Mouse (Mus musculus) neural tube, embryonic 14.5 days (tissue): ENCODE results near the gene Slc7a8. TPM values are rescaled to one million over a fixed set of nuclear protein-coding genes. Genes with fewer than 3 reads are reported as not detected.
"Not testable (repeated sequence)": the region's sequence is repeated elsewhere in the genome, so short reads cannot be mapped to it uniquely, and the experiment has no call there.

Source experiments
- ATAC-seq: fragments of 200-750 bp; cut with Nextera tagmentation; 2 replicates; pipeline ENCODE4 v1.8.0; 2017; ENCODE audit warnings: low read depth, mild to moderate bottlenecking, moderate TSS enrichment, moderate library complexity
- H3K27ac ChIP-seq: fragments of 300-500 bp; sonication (generic); 2 replicates; pipeline ENCODE4 v1.5.1; 2014; ENCODE audit warnings: low read depth, mild to moderate bottlenecking, control low read depth, low read length, moderate library complexity, mixed read lengths
- H3K27me3 ChIP-seq: fragments of 300-500 bp; sonication (generic); 2 replicates; pipeline ENCODE4 v1.6.1; 2014; ENCODE audit warnings: low read length; ENCODE audit not compliant: control insufficient read depth, insufficient read depth
- H3K36me3 ChIP-seq: fragments of 300-500 bp; sonication (generic); 2 replicates; pipeline ENCODE4 v1.6.1; 2014; ENCODE audit warnings: low read length, mixed read lengths; ENCODE audit not compliant: control insufficient read depth, insufficient read depth
- H3K4me1 ChIP-seq: fragments of 300-500 bp; sonication (generic); 2 replicates; pipeline ENCODE4 v1.6.1; 2014; ENCODE audit warnings: low read length; ENCODE audit not compliant: control insufficient read depth, insufficient read depth
- H3K4me2 ChIP-seq: fragments of 300-500 bp; sonication (generic); 2 replicates; pipeline ENCODE4 v1.6.1; 2014; ENCODE audit warnings: mild to moderate bottlenecking, low read depth, low read length, control low read depth
- H3K4me3 ChIP-seq: fragments of 300-500 bp; sonication (generic); 2 replicates; pipeline ENCODE4 v1.5.1; 2014; ENCODE audit warnings: low read depth, low read length, control low read depth, mixed read lengths
- H3K9ac ChIP-seq: fragments of 300-500 bp; sonication (generic); replicated peaks from 2 replicates; pipeline ENCODE4 v1.6.1; 2014; ENCODE audit warnings: low read depth, mild to moderate bottlenecking, control low read depth, low read length, mixed read lengths
- H3K9me3 ChIP-seq: fragments of 300-500 bp; sonication (generic); 2 replicates; pipeline ENCODE4 v1.6.1; 2016; ENCODE audit warnings: low read length; ENCODE audit not compliant: control insufficient read depth
- WGBS: fragments of 180-500 bp; shearing (Covaris S2); extraction: QIAGEN DNeasy Blood & Tissue Kit; methylation state at CpG from one replicate; pipeline ENCODE4 v1.1.7; 2014; 5-methylcytosine and 5-hydroxymethylcytosine counted together
- polyA plus RNA-seq: library from polyadenylated mRNA; unstranded; fragments of >200 nt; fragmentation: Nextera tagmentation; extraction: Ambion mirVana; gene quantifications from 2 replicates; pipeline ENCODE4 v1.2.1, GENCODE M21; 2014

Slc7a8 gene
- polyA plus RNA-seq, 1 experiment from 2014 or later: 7.3 TPM

- Histone ChIP-seq H3K36me3 (no peaks in the 10 kb centered on the region), H3K4me1 (no peaks in the 10 kb centered on the region), H3K27me3 (no peaks in the 10 kb centered on the region), H3K9ac (no peak overlapping the region), H3K4me3 (no peak overlapping the region), H3K27ac (no peak overlapping the region), H3K9me3 (no peaks in the 10 kb centered on the region), H3K4me2 (no peak overlapping the region)
- WGBS: 94% methylated on average over 5 of the region's 5 CpGs
- ATAC-seq: no peak
Observed at GRCm38 (mm10) chr14:54770373-54770772, 11.4 kb downstream of the Slc7a8 start.

- Histone ChIP-seq H3K9me3 (no peaks in the 10 kb centered on the region), H3K36me3 (no peaks in the 10 kb centered on the region), H3K4me2 (no peak overlapping the region), H3K4me3 (no peak overlapping the region), H3K27me3 (no peaks in the 10 kb centered on the region), H3K27ac (no peak overlapping the region), H3K4me1 (no peaks in the 10 kb centered on the region), H3K9ac (no peak overlapping the region)
- WGBS: 92% methylated on average over 5 of the region's 5 CpGs
- no peak for ATAC-seq
Observed at GRCm38 (mm10) chr14:54769068-54769425, 12.7 kb downstream of the Slc7a8 start.

DNA sequence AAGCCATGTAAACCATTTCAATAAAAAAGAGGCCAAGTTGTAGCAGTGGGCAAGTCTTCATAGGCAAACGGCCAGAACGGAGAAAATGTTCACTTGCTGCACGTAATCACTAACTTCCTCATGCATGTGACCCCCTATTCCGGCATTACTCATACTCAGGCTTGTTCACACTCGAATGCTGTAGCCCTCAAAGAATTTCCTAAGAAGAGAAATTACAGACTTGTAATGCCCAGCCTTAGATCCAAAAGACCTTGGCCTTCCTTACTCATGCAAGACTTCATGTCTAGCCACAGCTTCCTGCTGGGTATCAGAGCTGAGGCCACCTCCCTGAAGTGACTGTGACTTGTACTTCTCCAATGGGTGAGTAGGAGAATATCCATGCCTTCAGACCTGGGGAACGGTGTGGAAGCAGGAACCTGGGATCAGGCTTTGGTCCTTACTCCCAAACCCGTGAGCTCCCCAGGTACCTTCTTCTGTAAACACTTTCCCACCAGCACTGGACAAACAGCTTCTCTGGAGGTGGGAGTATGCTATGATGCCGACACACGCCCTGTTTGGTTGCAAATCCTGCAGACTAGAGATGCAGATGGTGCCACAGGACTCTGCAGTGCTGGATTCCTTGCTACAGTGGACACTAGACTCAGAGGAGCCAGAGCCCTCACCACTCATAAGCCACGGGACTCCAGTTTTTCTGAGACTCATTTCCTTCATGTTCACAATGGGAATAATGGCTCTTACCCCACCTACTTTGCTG lies 13.3 kb downstream of the Slc7a8 start:
- H3K9ac ChIP-seq: no peak overlapping the region
- H3K36me3 ChIP-seq: no peaks in the 10 kb centered on the region
- no peaks in the 10 kb centered on the region for H3K9me3 ChIP-seq
- H3K27ac ChIP-seq: no peak overlapping the region
- no peak overlapping the region for H3K4me2 ChIP-seq
- no peaks in the 10 kb centered on the region for H3K27me3 ChIP-seq
- no peaks in the 10 kb centered on the region for H3K4me1 ChIP-seq
- no peak for ATAC-seq
- no peak overlapping the region for H3K4me3 ChIP-seq
- WGBS: 89% methylated on average over 10 of the region's 10 CpGs

GRCm38 (mm10) chr14:54766937-54767336 lies 14.8 kb downstream of the Slc7a8 start:
- H3K27me3 ChIP-seq, H3K36me3 ChIP-seq, H3K9me3 ChIP-seq, ATAC-seq, H3K4me1 ChIP-seq, H3K9ac ChIP-seq, H3K4me2 ChIP-seq, H3K4me3 ChIP-seq, H3K27ac ChIP-seq: not testable (repeated sequence)
- WGBS: 95% methylated on average over 5 of the region's 7 CpGs

- H3K9me3 ChIP-seq: no peaks in the 10 kb centered on the region
- no peak overlapping the region for H3K4me3 ChIP-seq
- no peaks in the 10 kb centered on the region for H3K4me1 ChIP-seq
- ATAC-seq: no peak
- H3K27me3 ChIP-seq: no peaks in the 10 kb centered on the region
- H3K4me2 ChIP-seq: no peak overlapping the region
- H3K36me3 ChIP-seq: no peaks in the 10 kb centered on the region
- 84% methylated on average over 6 of the region's 6 CpGs for WGBS
- no peak overlapping the region for H3K27ac ChIP-seq
- H3K9ac ChIP-seq: no peak overlapping the region
Observed at GRCm38 (mm10) chr14:54756382-54756781, 25.4 kb downstream of the Slc7a8 start.

GRCm38 (mm10) chr14:54754602-54755018 lies 27.1 kb downstream of the Slc7a8 start:
- no peak overlapping the region; the same call in 1 of the 2 replicates for H3K27ac ChIP-seq
- H3K9me3 ChIP-seq: no peaks in the 10 kb centered on the region
- H3K4me1 ChIP-seq: no peaks in the 10 kb centered on the region
- H3K27me3 ChIP-seq: no peaks in the 10 kb centered on the region
- 29% methylated on average over 6 of the region's 6 CpGs for WGBS
- H3K9ac ChIP-seq: no peak overlapping the region
- H3K4me3 ChIP-seq: no peak overlapping the region
- H3K4me2 ChIP-seq: no peak overlapping the region
- ATAC-seq: no peak
- H3K36me3 ChIP-seq: no peaks in the 10 kb centered on the region

DNA sequence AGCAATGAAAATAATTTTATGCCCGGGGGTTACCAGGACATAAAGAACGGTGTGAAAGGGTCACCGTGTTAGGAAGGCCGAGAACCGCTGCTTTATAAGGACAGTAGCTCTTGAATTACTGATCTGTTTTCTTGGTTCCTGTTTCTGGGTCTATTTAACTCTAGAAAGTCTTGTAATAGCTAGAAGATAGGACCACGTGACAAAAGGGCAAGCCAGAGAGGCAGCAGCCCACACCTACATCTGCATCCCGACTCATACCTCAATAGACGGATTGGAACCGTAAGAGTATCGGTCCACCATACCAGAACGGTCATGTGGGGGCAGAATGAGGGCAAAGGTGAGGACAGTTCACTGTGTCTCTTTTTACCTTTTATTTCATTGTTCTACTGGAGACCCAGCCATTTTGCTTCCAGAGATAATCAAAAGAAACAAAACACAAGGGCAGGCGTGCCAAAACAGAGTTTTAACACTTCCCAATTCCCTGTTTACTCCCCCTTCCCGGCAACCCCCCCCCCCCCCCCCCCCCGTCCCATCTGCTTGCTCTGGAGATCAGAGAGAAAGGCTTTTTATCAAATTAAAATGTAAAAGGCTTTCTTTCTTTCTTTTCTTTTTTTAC lies 27.7 kb downstream of the Slc7a8 start:
- H3K27me3 ChIP-seq: no peaks in the 10 kb centered on the region
- H3K4me2 ChIP-seq: no peak overlapping the region
- H3K9ac ChIP-seq: no peak overlapping the region
- H3K9me3 ChIP-seq: no peaks in the 10 kb centered on the region
- H3K27ac ChIP-seq: peak overlapping the region; percentile 24; the same call in 1 of the 2 replicates
- ATAC-seq: no peak
- H3K4me1 ChIP-seq: no peaks in the 10 kb centered on the region
- 67% methylated on average over 14 of the region's 14 CpGs for WGBS
- H3K36me3 ChIP-seq: no peaks in the 10 kb centered on the region
- no peak overlapping the region for H3K4me3 ChIP-seq

GRCm38 (mm10) chr14:54752938-54753337 lies 28.8 kb downstream of the Slc7a8 start:
- WGBS: 92% methylated on average over 6 of the region's 6 CpGs
- Histone ChIP-seq H3K36me3 (no peaks in the 10 kb centered on the region), H3K4me2 (no peak overlapping the region), H3K4me3 (no peak overlapping the region), H3K27me3 (no peaks in the 10 kb centered on the region), H3K27ac (no peak overlapping the region), H3K9ac (no peak overlapping the region), H3K4me1 (no peaks in the 10 kb centered on the region), H3K9me3 (no peaks in the 10 kb centered on the region)
- no peak for ATAC-seq

- H3K27me3 ChIP-seq: no peaks in the 10 kb centered on the region
- no peaks in the 10 kb centered on the region for H3K9me3 ChIP-seq
- no peak overlapping the region for H3K9ac ChIP-seq
- no peak overlapping the region for H3K4me2 ChIP-seq
- no peak overlapping the region for H3K27ac ChIP-seq
- no peak for ATAC-seq
- H3K4me3 ChIP-seq: no peak overlapping the region
- no peaks in the 10 kb centered on the region for H3K36me3 ChIP-seq
- no peaks in the 10 kb centered on the region for H3K4me1 ChIP-seq
- 90% methylated on average over 1 of the region's 1 CpGs for WGBS
Observed at GRCm38 (mm10) chr14:54751768-54752167, 30.0 kb downstream of the Slc7a8 start.
